Mouse (Mus musculus): ENCODE measurements at regions not wholly inside any gene's neighbourhood (a gene's known extent, or its start where the extent isn't known, plus 50 kb on each side); places are given as distances from the start of the nearest gene placed in this dataset.

- Histone ChIP-seq H3K4me1 (ENCODE audit: control insufficient read depth, insufficient read depth) (no peaks in the 10 kb centered on the region), H3K36me3 (replicated peaks; ENCODE audit: control insufficient read depth, insufficient read depth, low read length) (no peaks in the 10 kb centered on the region), H3K27me3 (ENCODE audit: control insufficient read depth, insufficient read depth, low read length) (no peaks in the 10 kb centered on the region), H3K4me2 (ENCODE audit: low read depth, low read length) (no peak overlapping the region), H3K4me3 (ENCODE audit: low read depth, low read length) (no peak overlapping the region), H3K27ac (ENCODE audit: low read depth) (no peak overlapping the region), H3K9ac (replicated peaks; ENCODE audit: low read depth, low read length) (no peak overlapping the region), H3K9me3 (replicated peaks; ENCODE audit: control insufficient read depth, low read length) (no peaks in the 10 kb centered on the region)
- DNase-seq (ENCODE audit: low spot score) (no peak), ATAC-seq (ENCODE audit: insufficient read depth, low read depth) (no peak)
- 79% methylated on average over 1 of the region's 1 CpGs for WGBS
- no peak for TF ChIP-seq EP300 (IDR thresholded peaks at IDR 0.05; ENCODE audit: low read depth)
- TF ChIP-seq CTCF (IDR thresholded peaks at IDR 0.05; ENCODE audit: low read depth) = no peak
Observed at GRCm38 (mm10) chr12:29213625-29214024, 314.6 kb upstream of the Myt1l start.

DNA sequence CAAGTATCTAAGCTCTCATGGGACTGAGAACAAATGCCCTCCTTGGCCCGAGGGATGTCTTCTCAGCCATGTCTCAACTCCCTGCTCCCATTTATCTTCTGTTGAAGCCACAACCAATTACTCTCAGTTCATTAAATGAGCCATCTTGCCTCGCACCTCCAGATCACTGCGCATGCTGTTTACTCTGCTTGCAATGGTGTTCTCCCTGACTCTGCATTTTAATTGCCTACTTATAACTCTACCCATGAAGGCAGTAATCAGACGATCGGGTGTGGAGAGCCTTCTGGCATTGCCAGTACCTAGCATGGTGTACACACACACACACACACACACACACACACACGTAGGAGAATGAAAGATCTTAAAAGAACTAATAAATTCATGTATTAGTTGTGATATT is 306.1 kb upstream of the Myt1l start:
- DNase-seq (ENCODE audit: low spot score) = no peak
- H3K27ac ChIP-seq (ENCODE audit: low read depth) = no peak overlapping the region
- H3K9ac ChIP-seq (replicated peaks; ENCODE audit: low read depth, low read length) = no peak overlapping the region
- no peak overlapping the region for H3K4me3 ChIP-seq (ENCODE audit: low read depth, low read length)
- no peak overlapping the region for H3K4me2 ChIP-seq (ENCODE audit: low read depth, low read length)
- no peaks in the 10 kb centered on the region for H3K27me3 ChIP-seq (ENCODE audit: control insufficient read depth, insufficient read depth, low read length)
- TF ChIP-seq EP300 (IDR thresholded peaks at IDR 0.05; ENCODE audit: low read depth) (no peak), CTCF (IDR thresholded peaks at IDR 0.05; ENCODE audit: low read depth) (no peak)
- no peaks in the 10 kb centered on the region for H3K4me1 ChIP-seq (ENCODE audit: control insufficient read depth, insufficient read depth)
- WGBS = 80% methylated on average over 6 of the region's 6 CpGs
- ATAC-seq (ENCODE audit: insufficient read depth, low read depth) = no peak
- no peaks in the 10 kb centered on the region for H3K9me3 ChIP-seq (replicated peaks; ENCODE audit: control insufficient read depth, low read length)
- H3K36me3 ChIP-seq (replicated peaks; ENCODE audit: control insufficient read depth, insufficient read depth, low read length) = no peaks in the 10 kb centered on the region

GRCm38 (mm10) chr12:29226001-29226400 is 302.2 kb upstream of the Myt1l start:
- Histone ChIP-seq H3K4me3 (ENCODE audit: low read depth, low read length) (no peak overlapping the region), H3K27ac (ENCODE audit: low read depth) (no peak overlapping the region), H3K27me3 (ENCODE audit: control insufficient read depth, insufficient read depth, low read length) (no peaks in the 10 kb centered on the region), H3K4me2 (ENCODE audit: low read depth, low read length) (no peak overlapping the region), H3K9me3 (replicated peaks; ENCODE audit: control insufficient read depth, low read length) (no peaks in the 10 kb centered on the region), H3K4me1 (ENCODE audit: control insufficient read depth, insufficient read depth) (no peaks in the 10 kb centered on the region), H3K9ac (replicated peaks; ENCODE audit: low read depth, low read length) (no peak overlapping the region), H3K36me3 (replicated peaks; ENCODE audit: control insufficient read depth, insufficient read depth, low read length) (no peaks in the 10 kb centered on the region)
- ATAC-seq (ENCODE audit: insufficient read depth, low read depth) (no peak), DNase-seq (ENCODE audit: low spot score) (no peak)
- TF ChIP-seq EP300 (IDR thresholded peaks at IDR 0.05; ENCODE audit: low read depth) (no peak), CTCF (IDR thresholded peaks at IDR 0.05; ENCODE audit: low read depth) (no peak)
- WGBS = 6% methylated on average over 1 of the region's 1 CpGs

GRCm38 (mm10) chr12:29232492-29233447 is 295.4 kb upstream of the Myt1l start:
- H3K27ac ChIP-seq (ENCODE audit: low read depth) = no peak overlapping the region
- TF ChIP-seq CTCF (IDR thresholded peaks at IDR 0.05; ENCODE audit: low read depth) (no peak), EP300 (IDR thresholded peaks at IDR 0.05; ENCODE audit: low read depth) (no peak)
- no peaks in the 10 kb centered on the region for H3K36me3 ChIP-seq (replicated peaks; ENCODE audit: control insufficient read depth, insufficient read depth, low read length)
- WGBS = 16% methylated on average over 16 of the region's 16 CpGs
- H3K27me3 ChIP-seq (ENCODE audit: control insufficient read depth, insufficient read depth, low read length) = no peaks in the 10 kb centered on the region
- peak overlapping the region; percentile 19; the same call in 1 of the 2 replicates for H3K4me2 ChIP-seq (ENCODE audit: low read depth, low read length)
- no peak overlapping the region for H3K9ac ChIP-seq (replicated peaks; ENCODE audit: low read depth, low read length)
- no peaks in the 10 kb centered on the region for H3K4me1 ChIP-seq (ENCODE audit: control insufficient read depth, insufficient read depth)
- no peaks in the 10 kb centered on the region for H3K9me3 ChIP-seq (replicated peaks; ENCODE audit: control insufficient read depth, low read length)
- no peak overlapping the region for H3K4me3 ChIP-seq (ENCODE audit: low read depth, low read length)
- no peak for ATAC-seq (ENCODE audit: insufficient read depth, low read depth)
- no peak for DNase-seq (ENCODE audit: low spot score)

DNA sequence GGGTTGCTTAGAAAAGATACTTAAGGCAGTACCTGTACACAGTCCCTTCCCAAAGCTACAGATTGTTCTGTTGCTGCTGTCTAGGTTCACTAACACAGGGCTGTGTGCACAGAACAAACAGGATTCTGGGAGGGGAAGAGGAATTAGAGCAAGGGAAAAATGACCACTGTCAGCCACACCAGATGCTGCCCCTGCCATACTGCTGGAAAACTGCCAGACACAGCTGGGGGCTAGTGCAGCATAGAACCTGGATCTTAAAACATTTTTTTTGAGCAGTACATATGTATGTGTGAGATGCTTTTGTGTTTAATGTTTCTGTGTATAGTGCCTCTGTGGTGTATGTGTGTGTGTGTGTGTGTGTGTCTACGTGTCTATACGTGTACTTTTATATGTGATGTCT is 291.7 kb upstream of the Myt1l start:
- H3K9ac ChIP-seq (replicated peaks; ENCODE audit: low read depth, low read length) = no peak overlapping the region
- H3K9me3 ChIP-seq (replicated peaks; ENCODE audit: control insufficient read depth, low read length) = no peaks in the 10 kb centered on the region
- H3K27me3 ChIP-seq (ENCODE audit: control insufficient read depth, insufficient read depth, low read length) = no peaks in the 10 kb centered on the region
- no peaks in the 10 kb centered on the region for H3K4me1 ChIP-seq (ENCODE audit: control insufficient read depth, insufficient read depth)
- no peaks in the 10 kb centered on the region for H3K36me3 ChIP-seq (replicated peaks; ENCODE audit: control insufficient read depth, insufficient read depth, low read length)
- WGBS = 49% methylated on average over 2 of the region's 2 CpGs
- no peak overlapping the region for H3K4me2 ChIP-seq (ENCODE audit: low read depth, low read length)
- no peak overlapping the region for H3K4me3 ChIP-seq (ENCODE audit: low read depth, low read length)
- DNase-seq (ENCODE audit: low spot score) (no peak), ATAC-seq (ENCODE audit: insufficient read depth, low read depth) (no peak)
- H3K27ac ChIP-seq (ENCODE audit: low read depth) = no peak overlapping the region
- TF ChIP-seq CTCF (IDR thresholded peaks at IDR 0.05; ENCODE audit: low read depth) = no peak

DNA sequence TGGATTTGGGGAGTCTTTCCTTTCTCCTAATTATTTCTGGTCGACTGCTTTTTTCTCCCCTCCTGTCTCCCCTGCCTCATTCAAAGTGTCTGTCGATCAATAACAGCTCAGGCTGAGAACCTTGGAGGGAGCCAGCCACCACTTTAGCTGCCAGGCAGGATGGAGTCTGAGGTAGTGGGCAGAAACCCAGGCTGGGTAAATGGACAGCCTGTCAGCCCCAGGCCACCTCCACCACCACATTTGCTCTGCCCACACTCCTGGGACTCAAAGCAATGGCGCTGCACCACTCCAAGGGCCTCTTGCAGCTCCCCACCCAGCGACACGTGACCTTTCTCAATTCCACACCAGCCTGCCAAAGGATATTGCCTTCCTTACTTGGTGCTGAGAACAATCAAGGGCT is 290.7 kb upstream of the Myt1l start:
- ATAC-seq (ENCODE audit: insufficient read depth, low read depth) (no peak), DNase-seq (ENCODE audit: low spot score) (no peak)
- H3K9me3 ChIP-seq (replicated peaks; ENCODE audit: control insufficient read depth, low read length) = no peaks in the 10 kb centered on the region
- H3K27ac ChIP-seq (ENCODE audit: low read depth) = no peak overlapping the region
- H3K4me1 ChIP-seq (ENCODE audit: control insufficient read depth, insufficient read depth) = no peaks in the 10 kb centered on the region
- H3K27me3 ChIP-seq (ENCODE audit: control insufficient read depth, insufficient read depth, low read length) = no peaks in the 10 kb centered on the region
- whole genome bisulfite sequencing = 53% methylated on average over 5 of the region's 5 CpGs
- H3K4me2 ChIP-seq (ENCODE audit: low read depth, low read length) = no peak overlapping the region
- no peak for TF ChIP-seq CTCF (IDR thresholded peaks at IDR 0.05; ENCODE audit: low read depth)
- H3K36me3 ChIP-seq (replicated peaks; ENCODE audit: control insufficient read depth, insufficient read depth, low read length) = no peaks in the 10 kb centered on the region
- H3K9ac ChIP-seq (replicated peaks; ENCODE audit: low read depth, low read length) = no peak overlapping the region
- H3K4me3 ChIP-seq (ENCODE audit: low read depth, low read length) = no peak overlapping the region

Data from heart, postnatal 0 days (tissue).